Mouse (Mus musculus): Measurements from ENCODE around the gene Cd8b1.
A peak's percentile ranks its signal among the peaks of the same experiment; 100 is the strongest.
"Not testable (repeated sequence)": the region's sequence is repeated elsewhere in the genome, so short reads cannot be mapped to it uniquely, and the experiment has no call there.

The Cd8b1 gene

DNA sequence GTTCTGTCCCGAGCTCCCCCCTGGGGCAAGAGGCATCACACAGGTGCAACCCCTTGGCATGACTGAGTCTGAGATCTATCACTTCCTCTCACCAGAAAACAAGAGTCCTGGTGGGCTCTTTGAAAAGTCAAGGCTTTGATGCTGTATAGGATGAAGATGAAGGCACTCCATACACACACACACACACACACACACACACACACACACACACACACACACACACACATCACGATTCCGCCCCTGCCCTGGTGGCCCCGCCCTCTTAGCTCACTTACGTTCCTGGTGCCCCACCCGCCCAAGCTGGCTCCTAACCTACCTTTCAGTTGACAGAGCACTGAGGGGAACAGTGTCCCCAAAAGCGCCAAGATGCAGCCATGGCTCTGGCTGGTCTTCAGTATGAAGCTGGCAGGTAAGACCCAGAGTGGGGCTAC lies at the start of gene Cd8b1:
Gene Cd8b1, plus strand, starts transcription at position 298 of the 431 bp plus-strand sequence.
- DNase-seq (ENCODE audit: low spot score in 2 of 2) = no peak

DNA sequence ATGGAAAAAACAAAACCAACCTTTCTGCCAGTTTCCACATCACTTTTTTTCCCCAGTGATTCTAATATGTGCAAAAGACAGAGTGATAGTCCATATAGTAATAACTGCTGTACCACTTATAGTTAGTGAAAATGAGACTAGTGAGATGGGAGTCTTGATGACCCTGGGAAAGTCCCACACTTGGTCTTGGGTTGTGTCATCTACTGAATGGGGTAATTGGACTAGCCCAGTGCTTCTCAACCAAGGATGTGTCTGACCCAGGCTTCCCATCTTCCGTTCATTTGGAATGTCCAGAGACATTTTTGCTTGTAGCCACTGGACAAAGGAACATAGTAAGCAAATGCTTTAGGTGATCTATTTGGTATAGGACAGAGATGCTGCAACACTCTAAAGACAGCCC lies 48.9 kb upstream of the Cd8b1 start:
- no peak for DNase-seq (ENCODE audit: low spot score in 2 of 2)

DNA sequence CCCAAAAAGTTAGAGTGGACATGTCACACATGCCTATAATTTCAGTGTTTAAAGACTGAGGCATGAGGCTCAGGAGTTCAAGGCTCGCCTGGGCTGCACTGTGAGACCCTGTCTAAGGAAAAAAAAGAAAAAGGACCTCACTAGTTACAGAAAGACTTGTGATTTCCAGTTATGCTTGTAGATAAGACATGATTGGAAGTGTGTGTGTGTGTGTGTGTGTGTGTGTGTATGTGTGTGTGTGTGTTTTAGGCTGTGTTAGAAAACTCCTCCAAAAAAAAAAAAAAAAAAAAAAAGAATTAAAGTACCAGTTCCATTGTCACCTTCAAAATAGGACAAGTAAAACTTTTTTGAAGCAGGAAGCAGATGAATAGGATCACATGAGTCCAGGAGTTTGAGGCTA lies 48.0 kb upstream of the Cd8b1 start:
- DNase-seq (ENCODE audit: low spot score in 2 of 2) = no peak

DNA sequence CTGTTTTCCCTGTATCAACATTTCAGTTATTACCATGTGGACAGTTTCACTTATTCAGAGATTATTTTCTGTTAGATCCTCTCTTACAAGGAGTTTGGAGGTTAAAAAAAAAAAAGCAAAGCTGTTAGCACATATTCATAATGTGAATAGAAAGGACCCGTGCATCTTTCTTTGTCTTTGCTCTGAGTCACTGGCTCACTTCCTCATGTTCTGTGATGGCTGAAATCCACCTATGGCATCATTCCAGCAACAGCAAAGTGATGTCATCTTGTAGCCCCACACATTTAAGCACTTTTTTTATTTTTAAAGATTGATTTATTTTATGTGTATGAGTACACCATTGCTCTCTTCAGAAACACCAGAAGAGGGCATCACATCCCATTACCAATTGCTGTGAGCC lies 43.2 kb upstream of the Cd8b1 start:
- no peak for DNase-seq (ENCODE audit: low spot score in 2 of 2)

DNA sequence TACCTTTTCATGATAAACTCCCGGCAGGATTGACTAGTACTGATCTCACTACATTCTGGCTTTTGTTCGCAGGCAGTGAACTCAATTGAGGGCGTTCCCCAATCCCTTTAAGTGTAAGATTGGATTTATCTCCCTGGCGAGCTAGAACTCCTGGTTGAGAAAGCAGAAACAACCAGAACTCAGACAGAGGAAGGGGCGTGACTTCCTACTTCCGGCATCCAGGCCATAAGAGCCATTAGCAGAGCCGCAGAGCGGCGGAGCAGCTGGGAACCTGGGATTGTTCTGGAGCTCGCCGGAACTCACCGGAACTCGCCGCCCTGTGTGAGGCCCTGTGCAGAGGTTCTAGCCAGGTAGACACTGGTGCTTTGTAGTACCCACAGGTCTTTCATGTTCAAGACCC lies 29.1 kb upstream of the Cd8b1 start:
- no peak for DNase-seq (ENCODE audit: low spot score in 2 of 2)

DNA sequence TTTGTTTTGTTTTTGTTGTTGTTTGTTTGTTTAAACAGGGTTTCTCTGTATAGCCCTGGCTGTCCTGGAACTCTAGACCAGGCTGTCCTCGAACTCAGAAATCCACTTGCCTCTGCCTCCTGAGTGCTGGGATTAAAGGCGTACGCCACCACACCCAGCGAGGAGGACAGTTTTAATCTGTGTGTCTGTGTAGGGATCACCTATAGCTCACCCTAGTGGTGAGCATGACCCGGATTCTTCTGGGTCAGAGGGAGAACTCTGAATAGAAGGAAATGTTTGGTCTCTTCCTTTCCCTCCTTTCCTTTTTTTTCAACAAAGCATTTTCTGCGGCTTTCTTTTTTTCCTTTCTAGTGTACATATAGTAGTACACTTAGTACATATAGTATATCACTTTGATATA lies 27.3 kb upstream of the Cd8b1 start:
- DNase-seq (ENCODE audit: low spot score in 2 of 2) = peak in 1 of 2 experiments; percentile 13

DNA sequence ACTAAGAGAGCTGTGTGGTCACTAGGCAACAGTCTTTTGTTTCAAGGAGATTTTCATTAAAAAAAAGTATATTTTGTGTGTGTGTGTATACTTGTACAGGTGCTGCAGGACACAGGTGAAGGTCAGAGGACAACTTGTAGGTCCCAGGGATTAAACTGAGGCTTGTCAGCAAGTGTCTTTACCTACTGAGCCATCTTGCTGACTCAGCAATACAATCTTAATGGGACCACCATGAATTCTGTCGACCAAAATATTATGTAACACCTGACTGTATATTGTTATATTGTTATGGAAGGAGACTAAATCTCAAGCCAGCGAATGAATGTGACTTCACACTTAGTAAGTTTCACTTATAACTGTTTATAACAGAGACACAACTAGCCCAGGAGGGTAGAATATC lies 24.5 kb upstream of the Cd8b1 start:
- peak in 1 of 2 experiments; percentile 20 for DNase-seq (ENCODE audit: low spot score in 2 of 2)

DNA sequence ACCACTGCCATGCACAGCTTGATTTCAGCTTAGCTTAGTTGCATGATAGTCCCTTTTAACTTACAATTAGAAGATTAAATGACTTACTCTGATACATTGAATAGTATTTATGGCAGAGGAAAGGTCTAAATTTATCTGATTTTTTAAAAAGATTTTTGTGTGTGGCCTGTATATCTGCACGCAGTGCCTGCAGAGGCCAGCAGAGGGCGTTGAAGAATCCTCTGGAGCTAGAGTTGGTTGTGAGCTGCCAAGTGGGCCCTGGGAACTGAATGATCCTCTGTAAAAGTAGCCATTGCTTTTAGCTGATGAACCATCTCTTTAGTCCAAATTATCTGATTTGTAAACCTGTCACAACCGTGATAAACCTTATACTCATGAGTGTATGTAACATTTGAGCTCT lies 23.8 kb upstream of the Cd8b1 start:
- DNase-seq (ENCODE audit: low spot score in 2 of 2) = peak in 1 of 2 experiments; percentile 20

DNA sequence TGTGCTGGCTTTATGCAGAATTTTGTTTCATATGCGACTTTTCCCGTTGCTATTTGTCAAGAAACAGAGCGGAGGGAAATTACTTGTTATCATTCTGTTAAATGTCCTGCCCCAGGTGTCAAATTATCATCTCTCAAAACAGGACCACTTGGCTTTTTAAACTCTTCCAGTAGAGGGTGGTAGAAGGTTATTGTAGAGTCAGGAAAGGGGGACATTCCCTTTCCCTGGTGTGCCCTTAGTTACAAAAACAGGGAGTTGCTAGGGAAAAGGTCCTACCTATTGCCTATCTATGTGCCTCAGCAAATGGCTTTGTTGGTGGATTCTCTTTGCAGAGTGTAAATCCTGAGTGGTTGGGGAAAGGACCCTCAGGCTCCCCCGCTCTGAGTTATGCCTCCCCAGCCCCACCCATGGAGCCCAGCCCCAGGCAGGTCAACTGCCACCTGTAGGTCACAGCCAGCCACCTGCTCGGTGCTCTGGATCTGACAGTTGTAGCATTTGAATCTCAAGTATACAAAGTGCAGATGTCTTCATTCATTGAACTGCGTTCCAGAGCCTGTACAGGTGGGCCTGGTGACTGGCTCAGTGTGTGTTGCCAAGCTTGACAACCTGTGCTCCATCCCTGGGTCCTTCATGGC lies 20.4 kb upstream of the Cd8b1 start:
- no peak for DNase-seq (ENCODE audit: low spot score in 2 of 2)

DNA sequence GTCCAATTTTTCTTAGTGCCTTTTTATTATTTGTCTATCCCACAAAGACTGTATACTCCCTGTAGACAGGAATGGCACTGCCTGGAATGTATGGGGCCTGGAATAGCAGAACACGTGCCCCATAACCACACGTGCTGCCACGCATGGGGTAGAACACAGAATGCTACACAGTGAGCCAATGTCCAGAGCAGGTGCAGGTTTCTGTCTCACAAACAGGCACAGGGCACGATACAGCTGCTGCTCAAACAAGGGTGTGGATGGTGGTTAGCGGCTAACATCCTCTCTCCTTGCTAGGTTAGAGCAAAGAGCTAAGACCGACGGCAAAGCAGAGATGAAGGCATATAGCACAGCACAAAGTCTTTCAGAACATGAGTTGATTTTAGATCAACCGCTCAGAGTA lies 15.1 kb upstream of the Cd8b1 start:
- DNase-seq (ENCODE audit: low spot score in 2 of 2) = no peak

DNA sequence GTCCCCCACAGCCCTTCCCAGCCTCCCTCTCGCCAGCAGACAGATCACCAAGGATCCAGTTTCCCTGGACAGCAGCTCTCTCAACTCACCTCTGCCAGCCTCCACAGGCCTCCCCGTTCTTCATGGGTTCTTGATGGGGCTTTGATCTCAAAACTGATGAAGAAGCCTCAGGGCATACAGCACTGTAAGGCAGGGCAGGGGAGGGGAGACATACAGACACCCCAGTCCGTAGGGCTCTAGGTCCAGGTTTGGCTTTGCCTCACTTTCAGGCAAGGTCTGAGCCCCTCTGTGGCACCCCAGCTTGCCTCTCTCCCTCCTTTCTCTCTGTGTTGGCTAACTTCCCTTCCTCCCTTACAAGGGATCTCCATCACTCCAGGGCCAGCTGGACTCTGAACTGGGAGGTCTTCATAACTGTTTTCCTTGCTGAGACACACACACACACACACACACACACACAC lies 733 bp upstream of the Cd8b1 start, which contains the start of gene Smyd1:
Gene Smyd1, minus strand, starts transcription at position 408 of the 458 bp plus-strand sequence.
- DNase-seq (ENCODE audit: low spot score in 2 of 2) = no peak

DNA sequence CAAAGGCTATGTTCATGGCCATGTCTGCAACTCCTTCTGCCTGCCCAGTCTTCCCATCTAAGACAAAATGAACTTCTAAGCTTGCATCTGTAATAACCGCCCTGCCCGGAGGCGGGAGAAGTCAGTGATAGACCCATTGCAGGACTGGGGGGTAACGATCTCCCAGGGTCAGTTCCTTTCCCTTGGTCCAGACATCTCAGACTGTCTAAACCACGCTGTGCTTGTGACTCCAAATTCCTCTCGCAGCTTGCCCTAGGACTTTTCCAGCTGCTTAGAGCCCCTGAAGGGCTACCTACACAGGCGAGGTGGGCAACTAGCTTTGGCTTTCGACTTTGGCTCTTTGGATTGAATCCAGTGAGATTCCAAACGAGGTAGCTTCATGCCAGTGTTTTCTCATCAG lies 2.2 kb downstream of the Cd8b1 start:
- DNase-seq (ENCODE audit: low spot score in 2 of 2) = no peak

DNA sequence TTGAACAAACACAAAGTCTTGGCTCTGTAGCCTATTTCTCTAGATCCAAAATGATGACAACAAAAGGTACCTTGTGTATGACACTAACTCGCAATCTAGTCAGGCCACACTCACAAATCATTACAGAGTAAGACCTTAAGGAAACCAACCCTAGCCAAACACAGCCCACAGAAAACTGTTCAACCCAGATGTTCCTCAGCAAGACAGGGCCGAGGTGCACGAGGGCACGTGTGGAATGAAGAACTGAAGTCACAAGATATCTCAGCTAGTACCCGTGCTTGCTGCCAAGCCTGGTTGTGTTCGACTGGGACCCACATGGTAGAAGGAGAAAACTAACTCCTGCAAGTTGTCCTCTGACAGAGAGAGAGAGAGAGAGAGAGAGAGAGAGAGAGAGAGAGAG lies 7.3 kb downstream of the Cd8b1 start:
- DNase-seq (ENCODE audit: low spot score in 2 of 2) = no peak

DNA sequence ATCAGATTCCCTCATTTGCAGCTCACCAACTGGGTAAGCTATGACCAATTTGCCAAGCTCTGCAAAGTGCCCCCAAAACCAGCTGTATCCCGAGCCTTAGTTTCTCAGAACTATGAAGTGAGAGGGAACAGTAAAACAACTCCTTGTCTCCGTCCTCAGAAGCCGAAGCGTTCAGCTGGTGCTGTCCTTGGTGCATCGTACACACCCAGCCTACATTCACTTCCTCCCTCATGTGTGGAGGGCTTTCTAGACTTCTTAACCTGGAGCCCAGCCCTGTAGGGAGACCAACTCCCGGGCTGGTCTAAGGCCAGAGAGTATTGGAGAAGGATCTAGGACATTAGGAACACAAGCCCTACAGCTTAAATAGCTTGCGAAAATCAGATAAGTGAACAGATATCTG lies 7.9 kb downstream of the Cd8b1 start:
- DNase-seq (ENCODE audit: low spot score in 2 of 2) = no peak

DNA sequence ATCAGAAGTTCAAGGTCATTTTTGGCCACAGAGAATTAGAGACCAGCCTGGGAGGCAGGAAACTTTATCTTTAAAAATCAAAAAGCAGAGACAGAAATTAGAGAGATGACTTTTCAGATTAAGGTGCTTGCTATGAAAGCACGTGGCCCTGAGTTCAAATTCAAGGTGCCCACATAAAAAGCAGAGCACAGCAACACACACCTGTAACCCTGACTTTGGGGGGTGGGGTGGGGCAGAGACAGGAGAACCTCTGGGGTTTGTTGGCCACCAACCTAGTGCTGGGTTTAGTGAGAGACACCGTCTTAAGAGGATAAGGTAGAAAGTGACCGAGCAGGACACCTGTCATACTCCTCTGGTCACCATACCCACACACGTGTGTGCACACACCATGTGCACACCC lies 8.9 kb downstream of the Cd8b1 start:
- not testable (repeated sequence) for DNase-seq (ENCODE audit: low spot score in 2 of 2)

DNA sequence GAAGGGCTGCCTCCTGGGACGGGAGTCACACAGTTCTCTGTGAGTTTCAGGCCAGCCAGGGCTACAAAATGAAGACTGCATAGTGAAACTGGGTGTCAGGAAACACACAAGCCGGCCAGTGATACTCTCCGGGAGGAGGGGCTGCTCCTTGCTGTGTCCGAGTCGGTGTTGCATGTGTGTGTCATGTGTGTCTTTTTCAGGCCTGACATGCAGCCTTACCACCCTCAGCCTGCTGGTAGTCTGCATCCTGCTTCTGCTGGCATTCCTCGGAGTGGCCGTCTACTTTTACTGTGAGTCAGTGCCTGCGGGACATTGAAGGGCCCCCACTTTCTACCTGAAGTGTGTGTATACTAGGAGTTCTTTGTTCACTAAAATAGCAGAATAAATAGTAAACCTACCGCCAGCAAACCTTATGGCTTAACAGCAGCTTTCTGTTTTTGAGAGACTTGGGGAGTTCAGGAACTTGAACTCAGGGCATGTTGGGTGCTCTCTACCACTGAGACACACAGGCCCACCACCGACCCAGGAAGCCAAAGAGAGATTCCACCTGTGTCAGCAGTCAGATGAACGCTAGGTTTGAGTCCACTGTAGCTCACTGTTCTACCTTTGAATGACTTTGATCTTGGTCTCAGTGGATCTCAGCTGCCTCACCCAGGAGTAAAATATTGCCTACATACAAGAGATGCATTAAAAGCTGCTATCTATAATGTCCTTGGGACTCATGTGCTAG lies 9.8 kb downstream of the Cd8b1 start:
- no peak for DNase-seq (ENCODE audit: low spot score in 2 of 2)

DNA sequence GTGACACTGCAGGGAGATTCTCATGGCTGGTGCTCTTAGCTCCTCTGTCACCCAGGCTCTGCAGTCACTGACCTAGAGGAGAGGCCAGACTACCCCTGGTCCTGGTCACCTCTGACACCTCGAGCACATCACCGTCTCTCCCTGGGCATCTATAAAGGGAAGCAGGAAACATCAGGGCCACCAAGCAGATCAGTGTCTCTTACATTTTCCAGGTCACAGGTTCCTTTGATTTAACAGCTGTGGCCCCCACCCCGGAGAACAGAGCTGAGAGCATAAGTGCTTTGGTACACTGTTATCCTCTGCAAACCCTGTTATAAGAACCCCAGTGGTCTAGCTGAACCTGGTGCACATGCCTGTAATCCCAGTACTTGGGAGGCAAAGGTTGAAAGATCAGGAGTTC lies 10.4 kb downstream of the Cd8b1 start:
- DNase-seq (ENCODE audit: low spot score in 2 of 2) = no peak

DNA sequence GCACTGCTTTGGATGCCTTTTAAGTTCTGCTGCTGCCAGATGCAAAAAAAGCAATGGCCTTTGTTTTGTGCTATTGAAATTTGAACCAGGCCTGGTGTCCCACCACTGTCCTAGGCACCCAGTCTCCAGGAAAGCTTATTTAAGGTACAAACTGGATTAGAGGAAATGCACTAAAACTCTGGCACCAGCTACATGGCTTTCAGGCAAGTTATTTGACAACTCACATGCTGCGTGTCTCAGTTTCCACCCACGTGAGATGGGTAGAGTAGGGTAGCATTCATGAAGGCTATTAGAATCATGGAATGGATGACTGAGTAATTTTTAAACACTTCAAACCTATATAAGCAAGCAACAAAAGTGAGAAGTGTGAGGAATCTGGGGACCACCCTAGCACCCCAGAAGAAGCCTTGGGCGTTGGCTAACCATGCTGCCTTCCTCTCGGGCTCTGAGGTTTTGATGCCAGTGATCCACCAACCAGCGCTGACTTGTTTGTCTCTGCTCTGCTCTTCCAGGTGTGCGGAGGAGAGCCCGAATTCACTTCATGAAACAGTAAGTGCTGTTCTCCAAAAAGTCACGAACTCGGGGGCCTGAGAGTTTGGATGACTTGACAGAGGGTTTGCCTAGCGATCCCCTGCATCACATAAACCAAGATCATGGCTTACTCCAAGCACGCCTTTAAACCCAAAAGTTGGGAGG lies 11.1 kb downstream of the Cd8b1 start:
- DNase-seq (ENCODE audit: low spot score in 2 of 2) = no peak

DNA sequence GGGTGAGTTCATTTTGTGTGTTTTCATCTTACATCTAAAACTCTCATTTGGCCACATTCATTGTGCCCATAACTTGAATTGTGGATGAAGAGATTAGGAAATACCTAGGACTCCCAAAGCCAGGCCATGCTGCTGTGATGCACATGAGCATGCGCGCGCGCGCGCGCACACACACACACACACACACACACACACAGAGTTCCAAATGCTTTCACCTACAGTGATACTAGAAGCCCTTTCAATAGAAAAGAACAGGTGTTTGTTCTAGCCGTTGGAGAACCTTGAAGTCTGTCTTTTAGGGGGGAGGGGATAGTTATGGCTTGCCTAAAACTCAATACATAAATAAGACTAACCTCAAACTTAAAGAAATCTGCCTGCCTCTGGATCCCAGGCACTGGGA lies 15.1 kb downstream of the Cd8b1 start:
- no peak for DNase-seq (ENCODE audit: low spot score in 2 of 2)

DNA sequence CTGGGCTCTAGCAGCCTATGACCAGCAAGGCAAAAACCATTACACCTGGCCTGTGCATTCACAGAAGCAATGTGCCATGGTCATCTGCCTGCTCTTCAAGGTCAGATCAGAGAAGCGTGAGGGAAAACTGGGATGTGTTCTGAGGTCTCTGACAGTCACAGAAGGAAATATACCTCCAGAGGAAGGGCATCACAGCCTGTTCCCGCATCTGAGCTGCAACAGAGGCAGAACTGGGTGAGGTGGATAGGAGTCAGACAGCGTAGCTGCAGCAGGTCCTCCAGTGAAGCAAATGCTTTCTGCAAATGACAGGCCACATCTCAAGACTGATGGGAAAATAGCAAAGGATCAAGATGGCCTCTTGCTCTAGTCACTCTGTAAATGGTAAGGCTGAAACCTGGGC lies 16.4 kb downstream of the Cd8b1 start:
- DNase-seq (ENCODE audit: low spot score in 2 of 2) = no peak

DNA sequence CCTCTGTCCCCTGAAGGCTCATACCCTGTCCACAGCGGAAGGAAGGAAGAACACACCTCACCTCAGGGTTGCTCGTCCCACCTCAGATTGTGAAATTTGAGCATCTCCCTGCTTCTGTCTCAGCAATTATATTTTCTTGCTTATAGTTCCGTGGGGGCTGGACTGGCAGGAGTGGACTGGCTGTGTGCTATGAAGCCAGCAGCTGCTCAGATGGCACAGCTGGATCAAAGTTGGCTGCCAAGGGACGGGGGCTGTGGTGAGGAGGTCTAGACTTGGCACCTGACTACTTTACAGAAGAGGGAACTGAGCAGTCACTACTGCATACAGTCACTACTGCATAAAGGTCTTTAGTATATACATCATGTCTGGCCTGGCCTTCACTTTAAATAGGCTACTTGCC lies 16.8 kb downstream of the Cd8b1 start:
- no peak for DNase-seq (ENCODE audit: low spot score in 2 of 2)

DNA sequence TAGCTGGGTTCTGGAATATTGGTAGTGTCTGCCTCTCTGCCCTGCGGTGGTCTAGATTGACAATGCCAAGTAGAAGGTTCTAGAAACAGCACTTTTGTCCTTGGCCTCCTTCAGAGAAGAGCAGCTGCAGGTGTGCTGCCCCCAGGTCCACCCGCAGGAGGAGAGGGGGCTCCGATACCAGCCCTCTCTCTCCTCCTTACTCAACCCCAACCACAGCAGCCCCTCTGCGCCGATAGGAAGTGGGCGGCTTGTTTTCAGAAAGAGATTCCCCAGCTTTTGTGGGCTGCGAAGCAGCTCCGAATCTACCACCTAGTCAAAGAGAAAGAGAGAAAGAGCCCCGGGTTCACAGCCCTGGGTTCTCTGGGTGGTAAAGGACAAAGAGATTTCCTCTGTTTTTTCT lies 18.6 kb downstream of the Cd8b1 start:
- DNase-seq (ENCODE audit: low spot score in 2 of 2) = no peak

DNA sequence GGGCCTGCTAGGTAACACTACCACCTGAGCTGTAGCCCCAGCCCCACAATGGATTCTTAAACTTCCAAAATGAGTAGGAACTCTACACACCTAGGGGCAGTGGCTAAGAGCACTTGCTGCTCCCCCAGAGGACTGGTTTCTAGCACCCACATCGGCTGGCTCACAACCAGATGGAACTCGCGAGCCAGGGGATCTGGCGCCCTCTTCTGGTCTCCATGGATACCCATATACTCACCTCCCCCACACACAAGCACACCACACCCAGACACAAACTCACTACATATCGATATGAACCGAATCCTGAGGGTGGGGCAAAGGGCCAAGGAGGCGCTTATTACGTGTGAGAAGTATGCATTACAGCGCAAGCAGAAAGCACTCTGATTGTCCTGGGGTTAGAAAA lies 25.4 kb downstream of the Cd8b1 start:
- DNase-seq (ENCODE audit: low spot score in 2 of 2) = no peak

Measured in spleen, postnatal 4 days (tissue).